Mouse (Mus musculus): Measurements from ENCODE around the gene Adam15. TPM values are rescaled to one million over a fixed set of nuclear protein-coding genes. Genes with fewer than 3 reads are reported as not detected.

Gene Adam15
- 100 to 1,000 TPM; 109 to 112 TPM for total RNA-seq (2021)

DNA sequence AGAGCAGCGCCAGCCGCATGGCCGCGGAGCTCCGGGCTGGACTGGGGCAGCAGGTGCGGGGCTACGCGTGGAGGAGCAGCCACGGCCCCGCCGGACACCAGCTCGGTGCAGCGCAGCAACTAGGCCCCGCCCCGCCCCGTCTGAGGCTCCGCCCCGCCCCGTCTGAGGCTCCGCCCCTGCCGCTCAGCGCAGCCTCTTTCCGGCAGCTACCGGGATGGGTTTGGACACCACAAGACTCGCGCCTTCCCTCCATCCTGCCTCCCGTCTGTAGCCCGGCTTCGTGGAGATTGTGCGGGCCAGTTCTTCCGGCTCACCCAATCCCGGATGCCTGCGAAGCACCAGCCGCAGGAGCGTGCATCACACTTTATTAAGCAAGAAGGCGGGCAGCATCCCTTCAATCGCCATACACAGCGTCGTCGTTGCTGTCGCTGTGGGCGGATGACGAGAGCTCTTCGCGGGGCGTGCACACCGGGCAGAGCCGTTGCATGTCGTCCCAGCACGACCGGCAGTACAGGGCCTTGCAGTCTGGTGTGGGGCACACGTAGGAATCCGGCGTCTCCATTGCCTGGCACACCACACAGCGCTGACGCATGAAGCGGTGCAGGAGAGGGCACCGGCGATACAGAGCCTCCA is at the start of gene Adam15:
Adam15 (minus strand) TSS at position 128 of the 633 bp plus-strand sequence.
- peak; percentile 84 for DNase-seq (ENCODE audit: extremely low spot score in 1 of 2, low spot score in 1 of 2)

DNA sequence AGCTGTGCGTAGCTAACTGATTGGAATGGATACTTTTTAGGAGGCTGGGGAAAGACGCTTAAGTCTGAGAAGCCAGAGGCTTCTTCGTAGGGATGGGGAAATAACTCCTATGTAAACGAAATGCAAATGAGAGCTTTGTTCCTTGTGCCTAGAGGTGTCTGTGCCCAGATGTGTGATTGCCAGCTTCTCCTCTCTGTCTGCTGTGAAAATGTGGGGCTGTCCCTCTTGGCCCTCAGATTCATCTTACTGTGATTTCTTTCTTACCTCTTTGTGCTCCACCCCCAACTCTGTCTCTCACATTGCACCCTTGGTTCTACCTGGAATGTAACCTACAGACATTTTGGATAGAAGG is 46.8 kb upstream of the Adam15 start:
- DNase-seq (ENCODE audit: extremely low spot score in 1 of 2, low spot score in 1 of 2): no peak

DNA sequence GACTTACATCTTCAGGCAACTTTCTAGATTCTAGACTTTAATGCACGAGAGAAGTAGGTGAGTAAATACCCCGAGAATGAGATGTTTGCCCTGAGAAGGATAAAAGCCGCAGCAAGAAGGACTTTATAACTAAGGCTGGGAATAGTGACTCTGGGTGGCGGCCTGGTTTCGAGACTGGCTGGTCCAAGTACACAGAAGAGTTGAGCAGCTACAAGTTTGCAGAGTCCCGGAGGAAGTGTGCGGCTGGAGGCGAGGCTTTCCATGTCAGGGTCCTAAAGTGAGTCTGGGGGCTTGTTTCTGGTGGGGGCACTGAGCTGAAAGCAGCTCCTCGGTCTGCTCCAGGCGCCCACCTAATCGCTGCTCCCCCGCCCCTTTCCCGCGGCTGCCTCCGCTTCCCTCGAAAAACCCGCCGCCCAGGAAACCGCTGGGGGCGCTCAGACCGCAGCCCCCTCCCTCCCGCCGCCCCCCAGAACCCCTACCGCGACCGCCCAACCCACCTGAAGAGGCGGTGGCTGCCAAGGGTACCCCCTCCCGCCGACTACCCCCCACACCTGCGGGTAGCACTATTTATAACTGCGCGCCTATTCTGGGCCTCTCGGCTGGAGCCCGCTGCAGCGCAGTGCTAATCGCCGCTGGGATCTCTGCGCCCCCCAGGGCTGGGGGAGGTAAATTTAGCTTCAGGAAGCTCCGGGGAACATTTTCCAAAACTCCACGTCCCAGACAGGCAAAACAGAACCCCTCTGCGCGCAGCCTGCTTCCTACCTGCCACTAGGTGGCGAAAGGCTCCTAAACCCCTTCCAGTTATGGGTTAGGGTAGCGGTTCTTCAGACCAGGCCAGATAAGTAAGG is 46.2 kb upstream of the Adam15 start:
- peak in 1 of 2 experiments; percentile 53 for DNase-seq (ENCODE audit: extremely low spot score in 1 of 2, low spot score in 1 of 2)

DNA sequence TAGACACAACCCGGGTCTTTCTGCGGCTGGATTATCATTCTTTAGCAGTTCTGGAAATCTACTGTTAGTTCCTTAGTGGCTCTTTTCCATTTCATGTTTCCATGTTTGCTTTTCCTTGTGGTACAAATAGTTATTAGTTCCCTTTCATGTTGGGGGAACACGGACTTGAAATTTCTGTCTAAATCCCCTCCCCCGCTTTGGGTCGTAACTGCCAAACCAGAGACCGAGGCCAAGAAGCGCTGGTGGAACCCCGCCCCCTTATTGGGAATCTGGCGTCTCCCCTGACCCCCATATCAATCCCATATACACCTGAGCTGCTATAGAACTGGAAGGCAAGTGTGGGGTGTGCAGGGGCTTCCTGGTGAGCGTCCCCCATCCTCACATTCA is 45.6 kb upstream of the Adam15 start:
- no peak for DNase-seq (ENCODE audit: extremely low spot score in 1 of 2, low spot score in 1 of 2)

DNA sequence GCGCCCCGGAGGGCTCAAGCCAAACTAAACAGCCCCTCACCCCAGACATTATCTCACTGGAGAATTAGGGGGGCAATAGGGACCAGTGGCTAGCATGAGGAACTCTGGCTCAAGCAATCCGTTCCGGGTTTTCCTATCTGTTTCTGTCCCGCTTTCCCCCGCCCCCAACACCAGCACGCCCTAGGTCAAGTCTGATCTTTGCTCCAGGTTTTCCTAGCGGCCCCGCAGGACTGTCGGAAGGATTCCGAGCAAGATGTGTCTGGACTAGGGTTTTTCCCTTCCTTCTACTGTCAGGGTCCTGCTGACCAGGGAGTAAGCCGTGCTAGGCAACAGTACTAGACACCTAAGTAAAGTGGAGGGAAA is 45.1 kb upstream of the Adam15 start:
- DNase-seq (ENCODE audit: extremely low spot score in 1 of 2, low spot score in 1 of 2): peak in 1 of 2 experiments; percentile 48

DNA sequence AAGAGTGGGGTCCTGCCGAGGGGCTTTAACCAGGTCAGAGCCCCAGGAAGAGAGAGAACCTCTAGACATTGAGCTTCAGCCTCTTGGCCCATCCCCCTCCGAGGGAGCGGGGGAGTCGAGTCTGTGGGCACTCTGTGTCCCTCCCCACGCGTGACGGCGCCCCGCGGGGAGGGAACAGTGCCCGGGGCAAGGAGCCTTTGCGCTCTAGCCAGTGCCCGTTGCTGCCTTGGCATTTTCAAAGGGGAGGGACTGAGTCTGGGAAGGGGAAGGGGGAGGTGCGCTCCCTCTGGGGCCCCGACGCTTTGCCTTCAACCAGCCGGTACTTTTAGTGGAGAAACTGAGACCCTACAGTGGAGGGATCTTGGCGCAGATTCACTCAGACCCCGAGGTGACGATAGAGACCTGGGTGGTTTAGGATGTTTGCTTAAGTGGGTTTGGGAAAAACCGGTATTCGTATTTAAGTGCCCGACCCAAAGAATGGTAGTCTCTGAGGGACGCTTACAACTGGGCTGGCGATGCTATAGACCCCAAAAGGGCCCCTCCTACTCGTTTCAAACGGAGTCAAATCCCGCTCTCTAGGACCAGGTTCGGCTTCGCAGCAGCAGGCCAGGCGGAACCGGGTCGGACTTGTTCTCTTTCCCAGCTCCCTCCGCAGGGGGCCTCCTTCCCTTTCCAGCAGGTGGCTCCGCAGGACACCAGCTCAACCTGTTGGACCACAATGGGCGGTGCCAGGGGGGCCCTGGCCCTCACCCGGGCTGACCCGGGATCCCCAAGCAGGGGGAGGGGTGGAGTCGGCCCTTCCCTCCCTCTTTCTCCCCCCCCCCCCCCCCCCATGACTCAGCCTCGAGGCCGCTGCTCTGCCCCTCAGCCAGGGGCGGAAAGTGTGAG is 44.5 kb upstream of the Adam15 start, which contains the start of gene Zbtb7b:
Zbtb7b (minus strand) TSS at position 771 of the 888 bp plus-strand sequence.
- DNase-seq (ENCODE audit: extremely low spot score in 1 of 2, low spot score in 1 of 2): peak in 1 of 2 experiments; percentile 41

DNA sequence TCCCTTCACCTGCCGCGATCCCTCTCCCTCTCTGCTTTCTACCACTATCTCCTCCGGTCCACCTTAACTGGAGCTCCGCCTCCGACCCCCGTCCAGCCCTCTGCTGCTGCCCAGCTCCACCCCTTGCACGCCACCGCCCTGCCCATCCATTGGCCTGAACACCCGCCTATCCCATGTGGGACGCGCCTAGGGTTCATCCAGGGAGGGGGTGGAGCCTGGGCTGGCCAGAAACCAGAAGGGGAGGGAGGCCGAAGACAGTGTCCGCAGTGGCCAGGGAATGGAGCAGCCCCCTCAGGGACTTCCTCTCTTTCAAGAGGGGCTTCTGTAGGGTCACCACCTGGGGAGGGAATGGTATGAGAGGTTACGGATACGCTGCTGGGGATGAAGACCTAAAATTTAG is 43.8 kb upstream of the Adam15 start:
- peak; percentile 73 to 85 for DNase-seq (ENCODE audit: extremely low spot score in 1 of 2, low spot score in 1 of 2)

DNA sequence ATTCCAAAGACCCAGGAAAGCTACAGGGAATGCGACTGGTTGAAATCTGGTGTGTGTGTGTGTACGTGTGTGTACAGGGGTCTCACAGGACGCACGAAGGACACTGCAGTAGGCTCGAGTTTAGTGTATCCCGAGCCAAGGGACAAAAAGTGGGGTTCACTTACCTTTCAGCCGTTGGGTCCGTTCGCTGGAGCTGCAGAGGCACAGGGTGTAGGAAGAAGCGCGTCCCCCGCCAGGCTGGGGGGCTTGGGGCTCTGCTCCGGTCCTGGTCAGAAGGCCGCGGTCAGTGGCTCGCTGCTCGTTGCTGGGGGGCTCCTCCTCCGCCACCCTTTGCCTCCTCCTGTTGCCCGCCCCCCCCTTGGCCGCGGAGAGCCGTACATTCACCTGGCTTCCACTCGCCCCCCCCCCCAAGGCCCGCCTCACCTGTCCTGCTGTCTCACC is 43.1 kb upstream of the Adam15 start:
- DNase-seq (ENCODE audit: extremely low spot score in 1 of 2, low spot score in 1 of 2): no peak

DNA sequence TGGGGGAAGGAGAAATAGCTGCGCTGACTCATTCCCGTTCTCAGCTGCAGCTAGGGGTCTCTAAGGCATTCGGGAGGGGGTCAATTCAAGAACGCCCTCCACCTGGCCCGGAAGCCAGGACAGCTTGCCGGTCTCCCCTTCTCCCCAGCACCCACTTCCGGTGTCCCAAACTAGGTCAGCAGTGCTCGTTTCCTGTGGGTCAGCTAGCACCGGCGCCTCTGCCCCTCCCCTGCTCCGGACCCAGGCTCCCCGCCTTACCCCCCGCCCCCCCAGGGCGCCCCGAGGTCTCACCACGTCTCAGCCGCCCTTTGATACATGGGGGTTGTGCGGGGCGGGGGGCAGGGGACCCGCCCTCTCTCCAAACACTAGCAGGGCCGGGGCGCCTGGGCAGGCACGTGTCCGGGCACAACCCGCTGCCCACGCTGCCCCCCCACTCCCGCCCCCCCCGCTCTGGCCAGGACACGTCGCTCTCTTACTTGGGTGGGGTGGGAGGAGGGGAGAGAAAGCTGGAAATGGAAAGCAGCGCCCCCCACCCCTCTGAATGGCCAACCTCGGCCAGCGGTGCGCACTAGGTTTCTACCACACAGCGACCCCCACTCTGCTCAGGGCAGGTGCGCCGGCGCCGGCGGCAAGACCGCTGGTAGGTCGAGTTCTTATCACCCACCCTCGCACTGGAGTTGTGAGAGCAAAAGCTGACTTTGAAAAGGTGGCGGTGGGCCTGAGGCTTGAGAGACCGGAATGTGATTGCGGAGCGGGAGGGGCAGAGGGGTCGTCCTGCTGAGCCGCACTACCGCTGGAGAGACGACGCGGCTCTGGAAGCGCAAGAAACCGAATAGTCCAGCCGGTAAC is 42.1 kb upstream of the Adam15 start:
- DNase-seq (ENCODE audit: extremely low spot score in 1 of 2, low spot score in 1 of 2): no peak

DNA sequence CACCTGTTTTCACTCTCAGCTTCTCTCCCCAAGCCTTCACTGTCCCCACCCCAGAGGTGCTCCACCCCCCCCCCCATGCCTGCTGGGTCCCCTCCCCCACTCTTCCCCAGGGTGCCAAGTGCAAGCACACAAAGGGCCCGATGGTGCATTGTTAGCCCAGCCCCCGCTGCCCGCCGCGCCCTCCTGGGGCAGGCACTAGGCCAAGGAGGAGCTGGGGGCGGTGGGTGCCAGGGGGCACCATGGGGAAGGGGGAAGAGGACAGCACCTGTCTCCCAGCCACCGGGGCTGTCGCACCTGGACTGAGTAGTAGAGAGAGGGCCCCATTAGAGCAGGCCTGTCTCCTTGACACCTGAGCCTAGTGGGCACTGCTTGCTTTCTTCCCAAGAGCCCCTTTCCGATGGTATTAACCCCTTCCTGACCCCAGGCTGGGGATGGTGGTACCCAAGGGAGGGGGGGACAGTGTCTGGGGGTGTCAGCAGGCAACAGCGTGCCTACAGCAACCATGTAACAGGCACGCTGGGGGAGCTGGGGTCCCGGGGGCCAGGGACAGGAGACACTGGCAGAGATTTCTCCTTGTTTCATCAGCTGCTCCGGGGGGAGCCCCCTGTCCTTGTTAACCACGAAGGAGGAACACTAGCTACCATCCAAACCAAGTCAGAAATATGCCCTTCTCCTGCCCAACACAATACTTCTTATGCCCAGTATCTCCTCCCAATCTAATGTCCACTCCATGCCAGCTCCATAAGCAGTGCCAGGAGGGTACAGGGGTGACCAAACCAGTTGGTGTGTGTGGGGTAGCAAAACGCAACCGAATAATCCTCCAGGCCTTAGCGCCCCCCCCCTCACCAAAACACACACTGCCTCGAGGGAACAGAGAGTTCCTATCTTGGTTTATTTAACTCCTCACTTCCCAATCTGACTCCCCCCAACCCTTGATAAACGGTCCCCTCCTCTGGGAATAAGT is 41.2 kb upstream of the Adam15 start:
- no peak for DNase-seq (ENCODE audit: extremely low spot score in 1 of 2, low spot score in 1 of 2)

DNA sequence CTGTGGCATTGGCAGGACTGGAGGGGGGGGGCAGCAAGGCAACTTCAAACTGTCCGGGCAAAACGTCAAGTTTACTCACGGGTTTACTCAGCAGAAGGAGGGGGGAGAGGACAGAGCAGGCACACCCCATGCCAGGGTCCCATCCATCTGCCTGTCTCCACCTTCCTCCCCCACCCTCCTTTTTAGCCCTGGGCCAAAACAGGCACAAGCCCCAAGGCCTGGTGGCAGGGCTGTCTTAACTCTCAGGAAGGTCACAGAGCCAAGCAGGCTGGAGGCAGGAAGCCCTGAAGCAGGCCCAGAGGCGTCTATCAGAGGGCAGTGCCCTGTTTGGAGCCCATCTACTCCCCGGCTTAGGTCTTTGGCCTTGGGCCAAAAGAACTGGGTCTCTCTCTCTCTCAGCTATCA is 40.3 kb upstream of the Adam15 start:
- no peak for DNase-seq (ENCODE audit: extremely low spot score in 1 of 2, low spot score in 1 of 2)

DNA sequence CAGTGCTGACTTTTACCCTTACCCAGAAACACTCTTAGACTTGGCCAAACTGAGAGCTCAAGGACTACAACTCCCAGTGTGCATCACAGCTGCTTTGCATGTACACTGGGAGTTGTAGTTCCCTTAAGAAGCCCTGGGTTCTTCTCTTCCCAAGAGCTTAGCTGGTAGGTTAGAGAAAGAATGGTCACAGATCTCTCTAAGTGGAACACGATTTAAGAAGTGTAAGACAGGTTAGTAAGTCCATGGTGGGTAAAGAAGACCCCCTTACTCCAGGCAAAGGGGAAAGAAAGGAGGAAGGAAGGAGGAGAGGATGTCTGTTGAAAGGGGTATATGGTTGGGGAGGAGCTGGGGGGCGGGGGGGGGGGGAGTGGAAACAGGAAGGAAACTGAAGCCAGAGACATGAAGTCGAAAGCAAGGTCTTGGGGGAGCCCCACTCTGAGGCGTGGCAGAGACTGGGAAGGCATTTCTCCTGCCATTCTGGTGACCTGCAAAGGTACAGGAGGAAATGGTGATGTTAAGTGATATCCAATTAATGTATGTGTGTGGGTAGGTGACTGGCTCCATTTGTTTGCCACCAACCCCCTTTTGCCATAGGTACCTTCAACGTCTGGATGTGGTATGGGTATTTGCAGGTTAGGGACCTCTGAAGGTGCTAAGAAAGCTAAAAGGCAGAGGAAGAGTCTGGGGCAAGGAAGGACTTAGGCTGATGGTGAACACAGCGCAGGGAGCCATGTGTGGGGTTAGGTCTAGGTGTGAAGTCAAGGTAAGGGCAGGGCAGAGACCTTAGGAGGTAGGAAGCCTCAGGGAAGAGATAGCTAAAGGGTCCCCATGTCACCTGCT is 39.3 kb upstream of the Adam15 start:
- DNase-seq (ENCODE audit: extremely low spot score in 1 of 2, low spot score in 1 of 2): no peak

DNA sequence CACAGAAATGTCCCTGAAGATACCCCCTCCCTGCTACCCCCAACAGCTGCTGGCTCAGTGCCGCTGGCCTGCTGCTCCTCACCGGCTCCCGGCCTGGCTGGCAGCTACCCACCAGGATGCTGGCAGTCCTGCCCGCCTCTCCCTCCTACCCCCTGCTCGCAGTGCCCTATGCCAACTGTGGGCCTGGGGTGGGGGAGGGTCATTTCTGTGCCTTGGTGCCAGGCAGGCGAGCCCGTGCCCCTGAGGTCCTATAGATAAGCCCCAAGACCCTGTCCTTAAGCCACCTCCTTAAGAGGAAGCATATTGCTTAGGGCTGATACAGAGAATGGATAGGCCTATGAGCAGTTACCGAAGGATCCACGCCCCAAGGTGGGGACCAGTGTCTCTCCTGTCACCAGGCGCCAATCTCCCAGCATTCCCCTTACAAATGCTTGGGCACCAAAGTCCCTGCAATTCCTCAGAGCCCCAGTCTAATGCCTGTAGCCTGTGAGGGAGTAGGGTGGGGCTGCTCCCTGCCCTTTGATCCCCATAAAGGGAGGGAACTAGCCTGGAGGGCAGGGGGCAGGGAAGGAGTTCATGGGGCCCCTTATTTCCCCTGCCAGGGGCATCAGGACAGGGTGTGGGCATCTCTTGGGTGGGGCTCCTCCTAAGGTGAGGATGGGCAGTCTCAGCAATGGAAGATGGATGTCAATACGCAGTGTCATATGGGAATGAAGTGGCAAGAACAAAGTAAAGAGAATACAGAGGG is 38.5 kb upstream of the Adam15 start:
- peak in 1 of 2 experiments; percentile 41 for DNase-seq (ENCODE audit: extremely low spot score in 1 of 2, low spot score in 1 of 2)

DNA sequence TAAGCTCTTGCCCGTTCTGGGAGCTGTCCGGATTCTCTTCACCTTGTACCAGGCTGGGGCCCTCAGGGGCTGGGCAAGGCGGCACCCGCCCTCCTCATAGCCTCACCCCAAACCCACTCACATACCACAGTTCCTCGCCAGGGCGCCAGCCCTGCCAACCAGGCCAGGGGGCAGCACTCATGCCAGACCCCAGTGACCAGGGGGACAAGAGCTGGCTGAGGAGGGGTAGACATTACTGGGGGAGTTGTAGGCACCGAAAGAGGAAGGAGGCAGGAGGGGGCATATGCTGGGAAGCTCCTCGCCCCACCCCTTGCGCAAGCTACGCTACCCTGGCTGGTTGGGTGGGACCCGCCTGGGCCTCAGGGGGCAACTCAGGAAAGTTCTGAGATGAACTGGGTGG is 37.8 kb upstream of the Adam15 start:
- no peak for DNase-seq (ENCODE audit: extremely low spot score in 1 of 2, low spot score in 1 of 2)

DNA sequence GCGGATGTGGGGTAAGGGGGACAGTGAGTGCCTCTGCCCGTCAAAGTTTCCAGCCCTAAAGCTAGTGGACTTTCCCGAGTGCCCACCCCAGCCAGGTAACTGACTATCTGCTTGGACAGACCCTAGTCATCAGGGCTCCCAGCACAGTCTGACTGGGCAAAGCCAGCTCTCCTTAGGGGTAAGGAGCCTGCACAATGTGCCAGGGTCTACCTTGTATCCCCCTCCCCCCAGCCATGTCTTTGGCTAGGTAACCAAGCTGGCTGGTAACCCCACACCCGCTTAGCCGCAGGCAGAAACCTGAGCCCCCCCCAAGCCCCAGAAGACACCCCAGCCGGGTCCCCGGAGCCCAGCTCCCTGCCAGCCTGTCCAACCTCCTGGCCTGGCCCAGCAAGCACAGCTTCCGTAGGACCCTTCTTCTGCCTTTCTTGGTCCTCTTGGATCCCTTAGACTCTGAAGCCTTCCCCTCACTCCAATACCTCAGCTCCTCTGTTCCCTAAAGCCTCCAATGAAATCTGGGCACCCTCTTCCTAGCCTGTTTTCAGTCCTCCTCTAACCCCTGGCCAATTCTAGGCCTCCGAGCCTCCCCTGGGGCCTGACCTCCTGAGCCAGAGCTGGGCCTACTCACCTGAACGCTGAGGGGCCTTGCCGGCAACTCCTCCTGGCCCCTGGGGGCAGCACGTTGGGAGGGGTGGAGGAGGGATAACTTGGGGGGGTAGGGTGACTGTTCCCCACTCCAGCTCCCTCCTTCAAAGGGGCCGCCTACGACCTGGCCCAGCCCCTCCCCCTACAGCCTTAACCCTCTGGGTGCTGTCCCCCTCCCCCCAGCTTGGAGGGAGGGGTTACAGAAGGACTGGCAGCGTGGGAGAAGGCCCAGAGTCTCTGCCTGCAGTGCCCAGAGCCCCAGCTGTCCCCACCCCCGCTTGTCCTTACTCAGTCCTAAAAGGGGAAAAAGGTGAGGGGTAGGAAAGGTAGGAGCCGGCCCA is 36.9 kb upstream of the Adam15 start:
- no peak for DNase-seq (ENCODE audit: extremely low spot score in 1 of 2, low spot score in 1 of 2)

DNA sequence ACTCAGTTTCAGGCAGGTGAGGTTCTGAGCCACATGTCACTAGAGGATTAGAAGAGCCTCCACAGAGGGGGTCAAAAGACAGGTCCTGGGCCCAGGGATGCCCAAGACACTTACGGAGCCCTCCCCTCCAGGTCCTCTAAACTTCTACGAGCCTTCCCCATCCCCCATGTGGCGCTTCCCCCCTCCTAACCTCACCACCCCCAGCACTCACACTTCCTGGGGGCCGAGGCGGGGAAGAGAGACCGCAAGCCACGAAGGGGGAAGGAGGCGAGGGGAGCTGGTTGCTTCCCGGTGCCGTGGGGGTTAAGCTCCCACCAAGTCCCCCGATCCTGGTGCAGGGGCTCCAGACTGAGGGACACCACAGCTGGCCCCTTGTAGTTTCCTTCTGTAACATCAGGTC is 35.7 kb upstream of the Adam15 start:
- DNase-seq (ENCODE audit: extremely low spot score in 1 of 2, low spot score in 1 of 2): no peak

Data from layer of hippocampus, postnatal 25 days (tissue).